Mouse (Mus musculus) thymus, adult 2 months (tissue): Measurements from ENCODE around the gene Rb1. TPM values are rescaled to one million over a fixed set of nuclear protein-coding genes. Genes with fewer than 3 reads are reported as not detected.

Experiments used
- DNase-seq: peaks from one replicate; pipeline ENCODE4 v3.0.0; 2021
- H3K27ac ChIP-seq: fragments of 200-500 bp; 2 replicates; pipeline ENCODE4 v1.5.1; 2012; ENCODE audit warnings: low read length, control low read depth; ENCODE audit not compliant: control insufficient read depth, insufficient read depth
- H3K27me3 ChIP-seq: fragments of 200-500 bp; 2 replicates; pipeline ENCODE4 v1.6.1; 2012; ENCODE audit warnings: mild to moderate bottlenecking, low read length, moderate library complexity, mixed read lengths; ENCODE audit not compliant: control insufficient read depth, insufficient read depth
- H3K36me3 ChIP-seq: fragments of 200-500 bp; 2 replicates; pipeline ENCODE4 v1.6.1; 2012; ENCODE audit warnings: mild to moderate bottlenecking, low read length, moderate library complexity; ENCODE audit not compliant: control insufficient read depth, insufficient read depth
- H3K4me1 ChIP-seq: fragments of 200-500 bp; replicated peaks from 2 replicates; pipeline ENCODE4 v1.6.1; 2012; ENCODE audit warnings: low read length; ENCODE audit not compliant: control insufficient read depth, insufficient read depth
- H3K4me3 ChIP-seq: fragments of 200-500 bp; 2 replicates; pipeline ENCODE4 v1.5.1; 2012; ENCODE audit warnings: mild to moderate bottlenecking, low read length, control low read depth, moderate library complexity; ENCODE audit not compliant: control insufficient read depth, insufficient read depth
- CTCF ChIP-seq: fragments of 200-500 bp; IDR thresholded peaks from 2 replicates; pipeline ENCODE4 v1.5.1; 2012; ENCODE audit warnings: mild to moderate bottlenecking, control low read depth, low read length, moderate library complexity, borderline replicate concordance; ENCODE audit not compliant: control insufficient read depth, poor library complexity, insufficient read depth; ENCODE audit errors: extremely low read depth
- POLR2A ChIP-seq: fragments of 200-500 bp; IDR thresholded peaks from 2 replicates; pipeline ENCODE4 v1.6.1; 2012; ENCODE audit warnings: mild to moderate bottlenecking, low read length, control low read depth, moderate library complexity; ENCODE audit not compliant: control insufficient read depth, poor library complexity, insufficient read depth; ENCODE audit errors: extremely low read depth
- WGBS: fragments of 180-500 bp; shearing (Covaris S2); methylation state at CpG from one replicate; pipeline ENCODE4 v1.1.7; 2018; 5-methylcytosine and 5-hydroxymethylcytosine counted together
- polyA plus RNA-seq: library from polyadenylated mRNA; depleted of rRNA; stranded (reverse); fragments of >200 nt; gene quantifications from 2 replicates; pipeline ENCODE4 v1.2.3, GENCODE M21; 2012

The Rb1 gene
- polyA plus RNA-seq, 1 experiment = 17.1 TPM

GRCm38 (mm10) chr14:73312909-73313308, 12.7 kb downstream of the Rb1 start:
- Histone ChIP-seq H3K4me1 (0 out of 2 replicates have a peak, but pooled peaks cover 5% of the 10 kb centered on the region), H3K4me3 (no peak overlapping the region), H3K36me3 (no peaks in the 10 kb centered on the region), H3K27ac (no peak overlapping the region), H3K27me3 (no peaks in the 10 kb centered on the region)
- DNase-seq = no peak
- WGBS = 92% methylated on average over 5 of the region's 5 CpGs
- TF ChIP-seq POLR2A (no peak), CTCF (no peak)

- DNase-seq = no peak
- Histone ChIP-seq H3K4me1 (0 out of 2 replicates have a peak, but pooled peaks cover 3% of the 10 kb centered on the region), H3K36me3 (0 out of 2 replicates have a peak, but pooled peaks cover 3% of the 10 kb centered on the region), H3K27ac (no peak overlapping the region), H3K4me3 (no peak overlapping the region), H3K27me3 (no peaks in the 10 kb centered on the region)
- WGBS = 92% methylated on average over 1 of the region's 1 CpGs
- no peak for TF ChIP-seq CTCF
- no peak for TF ChIP-seq POLR2A
These were observed 18.1 kb downstream of the Rb1 start for GRCm38 (mm10) chr14:73307490-73307889.

GRCm38 (mm10) chr14:73303193-73303592, 22.4 kb downstream of the Rb1 start:
- no peaks in the 10 kb centered on the region for H3K4me1 ChIP-seq
- H3K27me3 ChIP-seq = no peaks in the 10 kb centered on the region
- WGBS = 33% methylated on average over 3 of the region's 3 CpGs
- peak; percentile 66 for DNase-seq
- TF ChIP-seq CTCF = no peak
- no peak overlapping the region for H3K27ac ChIP-seq
- 0 out of 2 replicates have a peak, but pooled peaks cover 3% of the 10 kb centered on the region for H3K36me3 ChIP-seq
- H3K4me3 ChIP-seq = no peak overlapping the region

- TF ChIP-seq POLR2A (no peak), CTCF (no peak)
- 89% methylated on average over 4 of the region's 4 CpGs for WGBS
- no peaks in the 10 kb centered on the region for H3K27me3 ChIP-seq
- H3K4me1 ChIP-seq = no peaks in the 10 kb centered on the region
- no peak for DNase-seq
- no peak overlapping the region for H3K4me3 ChIP-seq
- no peak overlapping the region for H3K27ac ChIP-seq
- peaks cover 3% of the 10 kb centered on the region; the same call in 1 of the 2 replicates for H3K36me3 ChIP-seq
These were observed 23.8 kb downstream of the Rb1 start for GRCm38 (mm10) chr14:73301856-73302255.

- no peaks in the 10 kb centered on the region for H3K4me1 ChIP-seq
- H3K4me3 ChIP-seq = no peak overlapping the region
- WGBS = 97% methylated on average over 2 of the region's 2 CpGs
- H3K27ac ChIP-seq = no peak overlapping the region
- DNase-seq = no peak
- peaks cover 23% of the 10 kb centered on the region for H3K36me3 ChIP-seq
- no peak for TF ChIP-seq CTCF
- TF ChIP-seq POLR2A = no peak
- no peaks in the 10 kb centered on the region for H3K27me3 ChIP-seq
These were observed 30.1 kb downstream of the Rb1 start for GRCm38 (mm10) chr14:73295512-73295911.

DNA sequence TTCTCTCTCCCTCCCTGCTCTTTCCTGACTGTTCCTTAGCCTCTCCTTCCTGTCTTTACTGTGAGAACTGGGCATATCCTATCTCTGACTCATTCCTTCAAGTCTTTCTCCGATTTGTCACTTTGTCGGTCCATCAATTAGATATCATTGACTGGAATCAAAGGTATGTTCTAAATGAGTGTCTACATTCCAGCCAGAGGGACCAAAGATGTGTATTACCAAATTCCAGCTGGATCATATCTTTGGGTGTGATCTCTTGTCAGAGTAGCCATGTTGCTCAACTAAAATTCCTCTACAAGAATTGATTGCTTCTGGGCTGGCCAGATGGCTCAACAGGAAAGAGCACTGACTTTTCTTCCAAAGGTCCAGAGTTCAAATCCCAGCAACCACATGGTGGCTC, 32.0 kb downstream of the Rb1 start:
- Histone ChIP-seq H3K27ac (no peak overlapping the region), H3K36me3 (peaks cover 23% of the 10 kb centered on the region), H3K27me3 (no peaks in the 10 kb centered on the region), H3K4me3 (no peak overlapping the region), H3K4me1 (peaks cover 2% of the 10 kb centered on the region; the same call in 1 of the 2 replicates)
- 93% methylated on average over 2 of the region's 2 CpGs for WGBS
- no peak for DNase-seq
- no peak for TF ChIP-seq POLR2A
- TF ChIP-seq CTCF = no peak

DNA sequence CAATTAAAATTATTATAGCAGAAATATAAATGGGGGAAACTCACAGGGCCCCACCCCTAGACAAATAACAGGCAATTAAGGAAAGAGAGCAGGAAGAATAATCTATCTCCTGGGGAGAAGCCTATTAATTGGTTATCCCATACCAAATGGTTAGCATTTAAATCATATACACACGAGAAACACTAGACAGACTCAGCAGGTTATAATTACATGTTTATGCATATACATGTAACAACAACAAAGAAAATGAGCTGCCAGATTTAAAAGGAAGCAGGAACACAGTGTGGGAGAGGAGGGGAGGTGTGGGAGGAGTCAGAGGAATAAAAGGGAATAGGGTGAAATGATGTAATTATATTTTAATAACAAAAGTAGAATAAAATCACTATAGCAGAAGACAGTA, 33.2 kb downstream of the Rb1 start:
- peaks cover 2% of the 10 kb centered on the region; the same call in 1 of the 2 replicates for H3K4me1 ChIP-seq
- H3K27ac ChIP-seq = no peak overlapping the region
- no peak for DNase-seq
- no peak overlapping the region for H3K4me3 ChIP-seq
- H3K36me3 ChIP-seq = peaks cover 29% of the 10 kb centered on the region
- no peak for TF ChIP-seq POLR2A
- TF ChIP-seq CTCF = no peak
- H3K27me3 ChIP-seq = no peaks in the 10 kb centered on the region
- 92% methylated on average over 1 of the region's 1 CpGs for WGBS
